Mouse (Mus musculus): Measurements from ENCODE around the gene Rps6ka5. TPM values are rescaled to one million over a fixed set of nuclear protein-coding genes. Genes with fewer than 3 reads are reported as not detected.

Gene Rps6ka5
- polyA plus RNA-seq, 1 experiment from 2014 or later, result 5.2 TPM

- H3K4me3 ChIP-seq (ENCODE audit: low read depth, low read length), result no peak overlapping the region
- no peaks in the 10 kb centered on the region for H3K9me3 ChIP-seq (ENCODE audit: control insufficient read depth, low read length)
- no peak overlapping the region for H3K9ac ChIP-seq (ENCODE audit: low read length)
- H3K4me2 ChIP-seq (ENCODE audit: low read depth, severe bottlenecking), result no peak overlapping the region
- H3K27ac ChIP-seq (replicated peaks; ENCODE audit: low read depth, low read length), result no peak overlapping the region
- ATAC-seq (ENCODE audit: insufficient number of reproducible peaks, low FRiP score, low TSS enrichment, low read depth), result no peak
- H3K36me3 ChIP-seq (ENCODE audit: control insufficient read depth, insufficient read depth, low read length), result no peaks in the 10 kb centered on the region
- peaks cover 3% of the 10 kb centered on the region for H3K4me1 ChIP-seq (ENCODE audit: control insufficient read depth, insufficient read depth, low read length)
- no peaks in the 10 kb centered on the region for H3K27me3 ChIP-seq (ENCODE audit: control insufficient read depth, insufficient read depth, low read length)
- DNase-seq (ENCODE audit: low spot score), result peak; percentile 20
- 80% methylated on average over 3 of the region's 3 CpGs for WGBS
These were observed 192.8 kb downstream of the Rps6ka5 start for GRCm38 (mm10) chr12:100534028-100534427.

GRCm38 (mm10) chr12:100533209-100533608 is 193.6 kb downstream of the Rps6ka5 start:
- H3K27ac ChIP-seq (replicated peaks; ENCODE audit: low read depth, low read length), result no peak overlapping the region
- DNase-seq (ENCODE audit: low spot score), result no peak
- no peak for ATAC-seq (ENCODE audit: insufficient number of reproducible peaks, low FRiP score, low TSS enrichment, low read depth)
- no peak overlapping the region for H3K4me3 ChIP-seq (ENCODE audit: low read depth, low read length)
- WGBS, result 83% methylated on average over 4 of the region's 4 CpGs
- no peaks in the 10 kb centered on the region for H3K36me3 ChIP-seq (ENCODE audit: control insufficient read depth, insufficient read depth, low read length)
- no peaks in the 10 kb centered on the region for H3K9me3 ChIP-seq (ENCODE audit: control insufficient read depth, low read length)
- no peaks in the 10 kb centered on the region for H3K27me3 ChIP-seq (ENCODE audit: control insufficient read depth, insufficient read depth, low read length)
- H3K4me2 ChIP-seq (ENCODE audit: low read depth, severe bottlenecking), result no peak overlapping the region
- H3K4me1 ChIP-seq (ENCODE audit: control insufficient read depth, insufficient read depth, low read length), result peaks cover 5% of the 10 kb centered on the region
- H3K9ac ChIP-seq (ENCODE audit: low read length), result no peak overlapping the region

GRCm38 (mm10) chr12:100531740-100532139 is 195.0 kb downstream of the Rps6ka5 start:
- Histone ChIP-seq H3K4me1 (ENCODE audit: control insufficient read depth, insufficient read depth, low read length) (peaks cover 5% of the 10 kb centered on the region), H3K9ac (ENCODE audit: low read length) (no peak overlapping the region), H3K27ac (replicated peaks; ENCODE audit: low read depth, low read length) (no peak overlapping the region), H3K36me3 (ENCODE audit: control insufficient read depth, insufficient read depth, low read length) (no peaks in the 10 kb centered on the region), H3K4me3 (ENCODE audit: low read depth, low read length) (no peak overlapping the region), H3K9me3 (ENCODE audit: control insufficient read depth, low read length) (no peaks in the 10 kb centered on the region), H3K27me3 (ENCODE audit: control insufficient read depth, insufficient read depth, low read length) (no peaks in the 10 kb centered on the region), H3K4me2 (ENCODE audit: low read depth, severe bottlenecking) (no peak overlapping the region)
- 79% methylated on average over 1 of the region's 1 CpGs for WGBS
- no peak for DNase-seq (ENCODE audit: low spot score)
- ATAC-seq (ENCODE audit: insufficient number of reproducible peaks, low FRiP score, low TSS enrichment, low read depth), result no peak

- DNase-seq (ENCODE audit: low spot score), result peak; percentile 16
- Histone ChIP-seq H3K27me3 (ENCODE audit: control insufficient read depth, insufficient read depth, low read length) (no peaks in the 10 kb centered on the region), H3K36me3 (ENCODE audit: control insufficient read depth, insufficient read depth, low read length) (no peaks in the 10 kb centered on the region), H3K4me3 (ENCODE audit: low read depth, low read length) (no peak overlapping the region), H3K4me1 (ENCODE audit: control insufficient read depth, insufficient read depth, low read length) (peaks cover 5% of the 10 kb centered on the region), H3K27ac (replicated peaks; ENCODE audit: low read depth, low read length) (no peak overlapping the region), H3K4me2 (ENCODE audit: low read depth, severe bottlenecking) (no peak overlapping the region), H3K9ac (ENCODE audit: low read length) (no peak overlapping the region), H3K9me3 (ENCODE audit: control insufficient read depth, low read length) (no peaks in the 10 kb centered on the region)
- 75% methylated on average over 5 of the region's 5 CpGs for WGBS
- ATAC-seq (ENCODE audit: insufficient number of reproducible peaks, low FRiP score, low TSS enrichment, low read depth), result no peak
These were observed 195.9 kb downstream of the Rps6ka5 start for GRCm38 (mm10) chr12:100530871-100531270.

GRCm38 (mm10) chr12:100529651-100530050 is 197.1 kb downstream of the Rps6ka5 start:
- no peak overlapping the region for H3K9ac ChIP-seq (ENCODE audit: low read length)
- no peaks in the 10 kb centered on the region for H3K36me3 ChIP-seq (ENCODE audit: control insufficient read depth, insufficient read depth, low read length)
- no peak overlapping the region for H3K4me3 ChIP-seq (ENCODE audit: low read depth, low read length)
- ATAC-seq (ENCODE audit: insufficient number of reproducible peaks, low FRiP score, low TSS enrichment, low read depth), result no peak
- no peaks in the 10 kb centered on the region for H3K27me3 ChIP-seq (ENCODE audit: control insufficient read depth, insufficient read depth, low read length)
- no peak overlapping the region for H3K27ac ChIP-seq (replicated peaks; ENCODE audit: low read depth, low read length)
- H3K9me3 ChIP-seq (ENCODE audit: control insufficient read depth, low read length), result no peaks in the 10 kb centered on the region
- no peak overlapping the region for H3K4me2 ChIP-seq (ENCODE audit: low read depth, severe bottlenecking)
- 86% methylated on average over 5 of the region's 5 CpGs for WGBS
- no peak for DNase-seq (ENCODE audit: low spot score)
- H3K4me1 ChIP-seq (ENCODE audit: control insufficient read depth, insufficient read depth, low read length), result peaks cover 5% of the 10 kb centered on the region

GRCm38 (mm10) chr12:100529172-100529571 is 197.6 kb downstream of the Rps6ka5 start:
- 12% methylated on average over 8 of the region's 8 CpGs for WGBS
- Histone ChIP-seq H3K4me1 (ENCODE audit: control insufficient read depth, insufficient read depth, low read length) (peaks cover 5% of the 10 kb centered on the region), H3K4me2 (ENCODE audit: low read depth, severe bottlenecking) (no peak overlapping the region), H3K27ac (replicated peaks; ENCODE audit: low read depth, low read length) (no peak overlapping the region), H3K27me3 (ENCODE audit: control insufficient read depth, insufficient read depth, low read length) (no peaks in the 10 kb centered on the region), H3K4me3 (ENCODE audit: low read depth, low read length) (no peak overlapping the region), H3K36me3 (ENCODE audit: control insufficient read depth, insufficient read depth, low read length) (no peaks in the 10 kb centered on the region), H3K9ac (ENCODE audit: low read length) (no peak overlapping the region), H3K9me3 (ENCODE audit: control insufficient read depth, low read length) (no peaks in the 10 kb centered on the region)
- peak; percentile 57 for DNase-seq (ENCODE audit: low spot score)
- ATAC-seq (ENCODE audit: insufficient number of reproducible peaks, low FRiP score, low TSS enrichment, low read depth), result no peak

- no peaks in the 10 kb centered on the region for H3K36me3 ChIP-seq (ENCODE audit: control insufficient read depth, insufficient read depth, low read length)
- H3K4me1 ChIP-seq (ENCODE audit: control insufficient read depth, insufficient read depth, low read length), result peaks cover 5% of the 10 kb centered on the region
- no peaks in the 10 kb centered on the region for H3K27me3 ChIP-seq (ENCODE audit: control insufficient read depth, insufficient read depth, low read length)
- ATAC-seq (ENCODE audit: insufficient number of reproducible peaks, low FRiP score, low TSS enrichment, low read depth) (no peak), DNase-seq (ENCODE audit: low spot score) (no peak)
- H3K27ac ChIP-seq (replicated peaks; ENCODE audit: low read depth, low read length), result no peak overlapping the region
- no peak overlapping the region for H3K4me3 ChIP-seq (ENCODE audit: low read depth, low read length)
- no peak overlapping the region for H3K9ac ChIP-seq (ENCODE audit: low read length)
- H3K4me2 ChIP-seq (ENCODE audit: low read depth, severe bottlenecking), result no peak overlapping the region
- H3K9me3 ChIP-seq (ENCODE audit: control insufficient read depth, low read length), result no peaks in the 10 kb centered on the region
- WGBS, result 56% methylated on average over 3 of the region's 3 CpGs
These were observed 198.5 kb downstream of the Rps6ka5 start for GRCm38 (mm10) chr12:100528246-100528645.

- Histone ChIP-seq H3K4me3 (ENCODE audit: low read depth, low read length) (no peak overlapping the region), H3K27me3 (ENCODE audit: control insufficient read depth, insufficient read depth, low read length) (no peaks in the 10 kb centered on the region), H3K4me1 (ENCODE audit: control insufficient read depth, insufficient read depth, low read length) (peaks cover 5% of the 10 kb centered on the region), H3K9me3 (ENCODE audit: control insufficient read depth, low read length) (no peaks in the 10 kb centered on the region), H3K4me2 (ENCODE audit: low read depth, severe bottlenecking) (no peak overlapping the region; the same call in 1 of the 2 replicates), H3K9ac (ENCODE audit: low read length) (no peak overlapping the region), H3K27ac (replicated peaks; ENCODE audit: low read depth, low read length) (no peak overlapping the region), H3K36me3 (ENCODE audit: control insufficient read depth, insufficient read depth, low read length) (no peaks in the 10 kb centered on the region)
- WGBS, result 11% methylated on average over 9 of the region's 9 CpGs
- DNase-seq (ENCODE audit: low spot score) (peak; percentile 74), ATAC-seq (ENCODE audit: insufficient number of reproducible peaks, low FRiP score, low TSS enrichment, low read depth) (peak; percentile 96)
These were observed 199.0 kb downstream of the Rps6ka5 start for GRCm38 (mm10) chr12:100527753-100528152.

GRCm38 (mm10) chr12:100527241-100527640 is 199.5 kb downstream of the Rps6ka5 start:
- ATAC-seq (ENCODE audit: insufficient number of reproducible peaks, low FRiP score, low TSS enrichment, low read depth), result no peak
- H3K27me3 ChIP-seq (ENCODE audit: control insufficient read depth, insufficient read depth, low read length), result no peaks in the 10 kb centered on the region
- 84% methylated on average over 9 of the region's 9 CpGs for WGBS

More at GRCm38 (mm10) chr12:100527241-100527640, 199.5 kb downstream of the Rps6ka5 start:
- Histone ChIP-seq H3K9ac (ENCODE audit: low read length) (no peak overlapping the region), H3K27ac (replicated peaks; ENCODE audit: low read depth, low read length) (no peak overlapping the region), H3K4me2 (ENCODE audit: low read depth, severe bottlenecking) (no peak overlapping the region; the same call in 1 of the 2 replicates), H3K4me1 (ENCODE audit: control insufficient read depth, insufficient read depth, low read length) (peaks cover 5% of the 10 kb centered on the region), H3K9me3 (ENCODE audit: control insufficient read depth, low read length) (no peaks in the 10 kb centered on the region), H3K36me3 (ENCODE audit: control insufficient read depth, insufficient read depth, low read length) (no peaks in the 10 kb centered on the region), H3K4me3 (ENCODE audit: low read depth, low read length) (no peak overlapping the region)
- no peak for DNase-seq (ENCODE audit: low spot score)
